Comparison of ENCODE assay signal across 27 mouse cellular contexts in genomic region chr3:99311943-99312635, GRCm38 (mm10).
DNase-seq lines count a peak whose midpoint lies in the region; ATAC-seq lines count a peak whose summit lies in the region.
"Had no signal": no experiment of that assay in that cellular context is flagged by ENCODE, and none has a peak within 500 bp of the region (broad histone marks: within the 10 kb centered on the region; RNA-seq: fewer than 3 reads in every experiment).

No protein-coding gene starts in this region.

- peaks cover 7% of the 10 kb centered on the region for H3K4me1 ChIP-seq in embryonic facial prominence, embryonic 10.5 days
- H3K4me1 ChIP-seq in limb, embryonic 11.5 days (ENCODE audit: control insufficient read depth, insufficient read depth, low read length): peaks cover 8% of the 10 kb centered on the region; the same call in 1 of the 2 replicates
- H3K4me1 ChIP-seq: embryonic facial prominence, embryonic 12.5 days; forebrain, embryonic 15.5 days; hindbrain, embryonic 12.5 days had no signal

- no peaks in the 10 kb centered on the region for H3K9me3 ChIP-seq in embryonic facial prominence, embryonic 10.5 days
- H3K9me3 ChIP-seq in limb, embryonic 11.5 days (ENCODE audit: control insufficient read depth, low read length): no peaks in the 10 kb centered on the region
- H3K9me3 ChIP-seq: embryonic facial prominence, embryonic 12.5 days; forebrain, embryonic 15.5 days; hindbrain, embryonic 12.5 days had no signal

- no peaks in the 10 kb centered on the region for H3K36me3 ChIP-seq in embryonic facial prominence, embryonic 10.5 days (replicated peaks)
- H3K36me3 ChIP-seq in limb, embryonic 11.5 days (ENCODE audit: control insufficient read depth, insufficient read depth, low read length): peaks cover 2% of the 10 kb centered on the region; the same call in 1 of the 2 replicates
- H3K36me3 ChIP-seq: embryonic facial prominence, embryonic 12.5 days; forebrain, embryonic 15.5 days; hindbrain, embryonic 12.5 days had no signal

- H3K4me2 ChIP-seq in limb, embryonic 11.5 days (ENCODE audit: low read depth, severe bottlenecking): no peak overlapping the region
- H3K4me2 ChIP-seq: embryonic facial prominence, embryonic 12.5 days; forebrain, embryonic 15.5 days; hindbrain, embryonic 12.5 days had no signal

- H3K27ac ChIP-seq in embryonic facial prominence, embryonic 10.5 days (replicated peaks): no peak overlapping the region
- no peak overlapping the region for H3K27ac ChIP-seq in limb, embryonic 11.5 days (replicated peaks; ENCODE audit: low read depth, low read length)
- H3K27ac ChIP-seq: embryonic facial prominence, embryonic 12.5 days; forebrain, embryonic 15.5 days; hindbrain, embryonic 12.5 days; liver, embryonic 14.5 days had no signal

- peak; percentile 82 for ATAC-seq in limb, embryonic 11.5 days (ENCODE audit: insufficient number of reproducible peaks, low FRiP score, low TSS enrichment, low read depth)
- ATAC-seq: forebrain, embryonic 15.5 days had no signal

- WGBS in embryonic facial prominence, embryonic 10.5 days: 28% methylated on average over 7 of the region's 7 CpGs
- 7% methylated on average over 7 of the region's 7 CpGs for WGBS in limb, embryonic 11.5 days

- no peak overlapping the region for H3K4me3 ChIP-seq in embryonic facial prominence, embryonic 10.5 days
- H3K4me3 ChIP-seq in limb, embryonic 11.5 days (ENCODE audit: low read depth, low read length): no peak overlapping the region
- H3K4me3 ChIP-seq: embryonic facial prominence, embryonic 12.5 days; forebrain, embryonic 15.5 days; hindbrain, embryonic 12.5 days had no signal

- peak; percentile 61 for DNase-seq in embryo, embryonic 10.5 days (ENCODE audit: low spot score)
- DNase-seq in embryonic facial prominence, embryonic 10.5 days (ENCODE audit: low spot score): peak; percentile 41
- peak; percentile 77 for DNase-seq in limb, embryonic 11.5 days (ENCODE audit: low spot score)
- no peak for DNase-seq in heart, postnatal 10 days
- no peak for DNase-seq in cerebellum, adult 8-10 months
- no peak for DNase-seq in heart, adult 8-10 months (ENCODE audit: low spot score)
- no peak for DNase-seq in urinary bladder, adult 18-20 months (ENCODE audit: low spot score in 2 of 2)
- DNase-seq: adrenal gland, adult 2 months; adrenal gland, postnatal 36 days; B cell, adult 2 months; cerebellum, adult 2 months; cerebellum, postnatal 25 days; gastrocnemius, postnatal 10 days; kidney, adult 11 months; kidney, postnatal 14 days; layer of hippocampus, adult 9-11 months; liver; lung, adult 2 months; lung, postnatal 10 days; midbrain, embryonic 14.5 days; right cerebral cortex, postnatal 25 days; spleen, adult 18-20 months; thymus, postnatal 14 days had no signal

- intact Hi-C loops in heart, postnatal 10 days (cut with DNase I): no loop called here

- H3K27me3 ChIP-seq in embryonic facial prominence, embryonic 10.5 days (replicated peaks; ENCODE audit: low read depth, poor library complexity, severe bottlenecking): peaks cover 7% of the 10 kb centered on the region; the same call in 1 of the 2 replicates
- no peaks in the 10 kb centered on the region for H3K27me3 ChIP-seq in limb, embryonic 11.5 days (ENCODE audit: control insufficient read depth, insufficient read depth, low read length)
- H3K27me3 ChIP-seq: embryonic facial prominence, embryonic 12.5 days; forebrain, embryonic 15.5 days; hindbrain, embryonic 12.5 days had no signal

- H3K9ac ChIP-seq in limb, embryonic 11.5 days (ENCODE audit: low read length): no peak overlapping the region
- H3K9ac ChIP-seq: embryonic facial prominence, embryonic 12.5 days; forebrain, embryonic 15.5 days; hindbrain, embryonic 12.5 days; liver, embryonic 14.5 days had no signal

Comparison
In these comparisons a context has a peak if more than half of its experiments do, and no peak if none do; other contexts are left out.
1. DNase-seq: peak in embryo, embryonic 10.5 days (single experiment), embryonic facial prominence, embryonic 10.5 days (single experiment) and limb, embryonic 11.5 days (single experiment); none in heart, postnatal 10 days (0 of 2), cerebellum, adult 8-10 months (single experiment), heart, adult 8-10 months (single experiment) and urinary bladder, adult 18-20 months (0 of 2).